Mouse (Mus musculus) heart, postnatal 10 days (tissue): ENCODE results near the gene Hsf3. TPM values are rescaled to one million over a fixed set of nuclear protein-coding genes. Genes with fewer than 3 reads are reported as not detected.
A peak's percentile ranks its signal among the peaks of the same experiment; 100 is the strongest.
"Not testable (repeated sequence)": the region's sequence is repeated elsewhere in the genome, so short reads cannot be mapped to it uniquely, and the experiment has no call there.

Experiments used
- DNase-seq, 2 experiments: peaks; one replicate each; pipeline ENCODE4 v3.0.0; 2021
- intact Hi-C: fragments of 180-260 bp; cut with DNase I; formaldehyde crosslinking; loops from one replicate; pipeline ENCODE4 v1.15.1; 2025
- total RNA-seq, 2 experiments: library from RNA; stranded (reverse); gene quantifications; 2 replicates each; pipeline ENCODE4 v1.2.3; 2021

Hsf3 gene
- total RNA-seq, result not detected

DNA sequence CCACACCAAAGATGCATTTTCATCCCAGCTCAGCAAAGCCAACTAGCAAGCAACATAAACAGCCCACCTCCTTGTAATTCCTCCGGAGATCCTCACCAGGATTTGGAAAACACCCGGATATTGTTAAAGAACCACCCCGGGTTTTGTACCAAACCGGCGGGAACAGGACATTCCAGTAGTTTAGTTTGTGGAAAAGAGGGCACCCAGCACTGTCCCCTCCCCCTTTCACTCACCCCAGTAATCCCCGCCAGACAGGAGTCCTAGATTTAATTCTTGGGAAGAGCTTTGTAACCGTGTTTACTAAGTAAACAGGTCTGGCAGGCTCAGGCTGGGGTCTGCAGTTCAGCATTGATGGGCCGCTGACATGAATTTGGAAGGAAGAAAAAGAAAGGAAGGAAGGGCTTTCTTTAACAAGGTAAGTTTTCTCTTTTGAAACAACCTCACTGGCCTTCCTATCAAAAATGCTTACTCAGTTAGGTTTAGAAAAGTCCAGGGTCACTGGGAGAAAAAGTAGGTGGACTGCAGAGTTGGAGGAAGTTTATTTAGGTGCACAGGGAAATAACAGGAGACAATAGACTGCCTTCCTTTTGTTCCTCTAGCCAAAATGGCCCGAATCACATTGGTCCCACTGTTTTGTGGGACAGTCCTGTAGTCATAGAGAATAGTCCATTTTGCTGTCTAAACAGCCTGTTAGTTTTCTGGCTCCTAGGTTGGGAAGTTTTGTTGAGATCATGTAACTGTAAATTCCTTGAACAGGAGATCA, at the start of gene Hsf3:
Gene Hsf3, minus strand, starts transcription at position 94 of the 763 bp plus-strand sequence.
- intact Hi-C loops, result no loop called here
- peak; percentile 22 to 37 for DNase-seq

DNA sequence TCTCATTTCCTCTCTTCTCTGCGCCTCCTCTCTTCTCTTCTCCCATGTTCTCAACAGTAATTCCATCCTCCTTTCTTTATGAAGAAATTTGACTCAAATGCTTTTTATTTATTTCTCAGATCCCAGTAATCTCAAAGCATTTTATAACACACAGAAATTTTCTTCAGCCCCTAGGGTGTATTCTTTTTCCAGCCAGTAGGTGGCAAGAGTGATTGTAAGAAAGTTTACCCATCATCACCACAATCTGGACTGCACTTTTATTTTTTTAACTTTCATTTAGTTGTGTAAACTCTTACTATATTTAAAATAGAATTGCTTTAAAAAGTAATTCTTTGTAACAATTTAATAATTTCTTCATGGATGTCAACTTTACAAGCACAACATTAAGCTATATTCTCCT, 45.5 kb upstream of the Hsf3 start:
- intact Hi-C loops, result loop anchor here (2.0 kb wide), 1 partner anchor 377 kb away; no protein-coding TSS in a partner anchor

DNA sequence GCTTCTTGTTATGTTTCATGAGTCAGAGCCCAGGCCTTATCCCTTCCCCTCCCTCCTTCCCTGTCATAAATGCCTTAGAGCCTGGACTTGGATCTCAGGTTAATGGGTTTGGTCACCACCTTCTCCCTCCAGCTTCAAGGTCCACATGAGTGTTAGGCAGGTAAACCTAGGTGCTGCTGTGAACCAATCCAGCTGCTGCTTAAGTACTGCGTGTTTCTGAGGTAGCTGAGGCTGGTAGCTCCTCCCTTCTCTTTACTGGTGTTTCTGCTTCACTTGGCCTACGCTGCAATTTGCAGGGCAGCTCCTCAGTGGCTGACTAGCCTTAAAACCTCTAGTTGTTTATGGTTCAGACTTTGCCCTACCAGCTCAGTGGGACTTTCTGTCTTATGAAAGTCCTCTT, 945 bp downstream of the Hsf3 start, which contains the start of gene Heph:
Gene Heph, plus strand, starts transcription at position 211 of the 400 bp plus-strand sequence.
- intact Hi-C loops, result no loop called here
- DNase-seq, result no peak

More for the DNA sequence above, 45.5 kb upstream of the Hsf3 start:
- DNase-seq, result peak in 1 of 2 experiments; percentile 6

DNA sequence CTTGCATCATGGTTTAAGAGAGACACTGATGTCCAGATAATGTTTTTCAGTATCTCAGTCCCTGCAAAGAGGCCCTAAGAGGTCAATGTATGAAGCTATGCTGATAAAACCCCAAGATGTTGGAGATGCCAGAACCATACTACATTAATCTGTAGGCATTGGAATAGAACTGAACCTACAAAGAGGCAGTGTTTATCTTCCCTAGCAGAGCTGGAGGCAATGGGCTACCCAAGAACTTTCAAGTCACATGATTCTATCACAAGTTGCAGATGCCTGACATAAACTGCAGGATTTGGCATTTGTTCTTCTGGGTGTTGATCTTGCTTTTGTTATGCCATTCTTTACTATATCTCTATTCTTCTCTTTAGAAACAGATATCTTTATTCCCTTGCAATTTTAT, 36.7 kb downstream of the Hsf3 start:
- intact Hi-C loops, result no loop called here
- DNase-seq, result no peak

DNA sequence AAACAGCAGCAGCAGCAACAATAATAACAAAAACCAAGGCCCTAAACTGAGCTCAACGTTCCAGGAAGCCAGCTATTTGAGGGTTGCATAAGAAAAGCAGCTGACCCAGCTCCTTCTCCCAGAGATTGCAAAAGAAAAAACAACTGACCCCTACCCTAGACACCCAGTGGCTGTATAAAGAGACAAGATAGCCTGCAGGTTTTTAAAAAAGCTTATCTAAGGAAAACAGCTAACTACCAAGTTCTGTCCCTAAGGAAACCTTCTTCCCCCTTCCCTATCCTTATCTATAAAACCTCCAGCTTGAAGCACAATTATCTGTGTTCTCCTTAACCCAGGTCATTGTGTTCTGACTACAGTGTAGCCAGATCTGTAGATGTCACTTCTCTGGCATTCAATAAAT, 38.4 kb downstream of the Hsf3 start:
- no peak for DNase-seq
- intact Hi-C loops, result no loop called here

DNA sequence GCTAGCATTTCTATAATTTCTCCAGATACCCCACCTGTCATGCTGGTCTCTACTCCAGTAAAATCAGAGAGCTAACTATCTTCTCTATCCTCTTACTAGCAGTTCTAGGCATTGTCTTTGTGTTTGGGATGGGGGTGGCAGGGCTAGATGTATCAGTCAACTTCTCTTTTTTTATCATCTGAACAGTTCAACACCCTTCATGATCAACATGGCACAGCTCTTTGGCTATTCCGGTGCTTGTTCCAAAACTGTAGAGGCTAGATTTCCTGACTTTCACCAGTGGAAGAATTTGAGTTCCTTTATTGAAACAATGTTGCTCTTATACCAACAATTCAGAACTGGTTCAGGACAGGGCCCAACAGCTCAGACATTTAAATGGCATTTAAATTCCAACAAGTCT, 39.1 kb downstream of the Hsf3 start:
- intact Hi-C loops, result no loop called here
- no peak for DNase-seq

DNA sequence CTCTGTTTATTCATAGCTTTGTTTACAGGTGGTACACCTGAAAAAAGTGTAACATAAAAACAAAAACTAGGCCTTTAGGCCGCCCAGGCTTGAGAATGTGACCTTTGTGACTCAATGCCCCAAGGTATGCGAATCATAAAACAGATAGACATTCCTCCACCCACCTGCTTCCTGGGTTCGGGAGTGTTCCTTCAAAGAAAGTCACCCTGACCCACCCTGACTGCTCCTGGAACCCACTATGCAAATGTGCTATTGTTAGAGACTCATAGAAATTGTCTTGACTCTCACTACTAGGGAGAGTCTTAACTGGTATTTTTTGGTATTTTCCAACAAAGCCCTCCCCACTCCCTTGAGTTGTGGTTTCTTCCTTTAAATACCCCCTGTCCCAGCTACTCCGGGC, 40.7 kb downstream of the Hsf3 start:
- intact Hi-C loops, DNase-seq: not testable (repeated sequence)

DNA sequence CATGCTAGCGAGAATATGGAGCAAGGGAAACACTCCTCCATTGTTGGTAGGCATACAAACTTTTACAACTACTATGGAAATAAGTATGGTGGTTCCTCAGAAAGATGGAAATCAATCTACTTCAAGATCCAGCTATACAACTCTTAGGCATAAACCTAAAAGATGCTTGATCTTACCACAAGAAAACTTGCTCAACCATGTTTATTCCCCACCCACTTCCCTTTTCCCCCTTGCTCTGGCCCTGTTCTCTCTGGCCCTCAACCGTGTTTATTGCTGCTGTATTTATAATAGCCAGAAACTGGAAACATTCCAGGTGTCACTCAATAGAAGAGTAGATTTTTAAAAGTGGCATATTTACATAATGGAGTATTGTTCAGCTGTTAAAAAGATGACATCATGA, 117.0 kb downstream of the Hsf3 start:
- intact Hi-C loops, result loop anchor here (10.0 kb wide), 1 partner anchor 536 kb away; no protein-coding TSS in a partner anchor
- DNase-seq, result no peak

DNA sequence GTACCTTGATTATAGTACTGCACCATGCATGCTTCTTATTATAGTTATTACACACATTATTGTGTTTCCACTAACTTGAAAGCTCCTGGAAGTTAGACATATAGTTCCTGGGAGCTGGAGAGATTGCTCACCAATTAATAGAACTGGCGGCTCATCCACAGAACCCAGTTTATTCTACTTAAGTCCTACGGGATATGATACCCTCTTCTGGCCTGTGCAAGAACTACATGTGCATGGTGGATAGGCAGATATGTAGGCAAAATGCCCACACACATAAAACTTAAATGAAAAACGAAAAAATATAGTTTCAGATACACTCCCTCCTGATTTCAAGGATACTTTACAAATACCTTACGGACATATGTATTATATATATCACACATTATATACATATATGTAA, 126.3 kb downstream of the Hsf3 start:
- peak; percentile 12 to 14 for DNase-seq
- intact Hi-C loops, result loop anchor here (1.0 to 10.0 kb wide), 3 partner anchors 307 to 545 kb away; no protein-coding TSS in a partner anchor

DNA sequence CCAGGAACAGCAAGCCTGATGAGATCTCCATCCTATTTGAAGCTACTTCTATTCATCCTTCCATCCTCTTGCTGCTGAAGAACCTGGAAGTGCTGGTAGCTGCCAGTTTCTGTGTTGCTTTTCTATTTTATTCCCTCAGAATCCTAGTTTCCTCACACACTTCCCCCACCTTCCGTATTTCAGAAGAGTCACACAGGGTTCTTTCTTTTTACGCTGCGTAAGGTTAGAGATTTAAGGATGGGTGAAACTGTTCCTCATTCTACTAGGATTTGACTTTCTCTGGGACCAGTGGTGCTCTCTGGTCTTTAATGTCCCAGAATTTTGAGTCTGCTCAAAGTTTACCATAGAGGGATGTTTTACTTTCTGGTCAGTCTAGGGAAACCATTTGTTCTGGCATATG, 162.8 kb downstream of the Hsf3 start, which contains the start of gene Vsig4:
Gene Vsig4, minus strand, starts transcription at position 101 of the 400 bp plus-strand sequence.
- intact Hi-C loops, result no loop called here
- DNase-seq, result no peak

DNA sequence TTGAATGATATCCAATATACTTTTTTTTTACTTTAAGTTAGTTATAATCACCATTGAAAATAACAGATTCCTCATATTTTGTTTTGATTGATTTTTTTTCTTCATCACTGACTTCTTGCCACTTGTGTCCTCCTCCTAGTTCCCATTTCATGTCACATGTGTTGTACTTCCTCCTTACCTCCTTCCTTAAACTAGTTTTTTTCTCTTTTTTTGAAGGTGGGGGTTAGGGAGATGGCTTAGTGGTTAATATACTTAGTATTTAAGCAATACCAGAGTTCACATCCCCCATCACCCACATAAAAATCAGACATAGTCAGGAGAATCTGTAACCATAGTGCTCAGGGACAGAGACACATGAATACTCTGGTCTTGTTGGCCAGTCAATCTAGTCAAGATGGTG, 199.6 kb downstream of the Hsf3 start:
- intact Hi-C loops, result no loop called here

More for the DNA sequence above, 199.6 kb downstream of the Hsf3 start:
- DNase-seq, result no peak

Other genes with a start within 250 kb of the Hsf3 start
- under 1 TPM; 0.29 to 0.42 TPM for gene Vsig4, start 162.9 kb downstream of the Hsf3 start, total RNA-seq
- 10 to 100 TPM; 11.9 to 13.2 TPM for gene Heph, start 935 bp downstream of the Hsf3 start, total RNA-seq